Mouse (Mus musculus) megakaryocyte-erythroid progenitor cell, adult 5-6 weeks (primary cell): ENCODE data around the gene Chrnb1. TPM values are rescaled to one million over a fixed set of nuclear protein-coding genes. Genes with fewer than 3 reads are reported as not detected.

Source experiments
- ATAC-seq: replicated peaks from 2 replicates; pipeline ENCODE4 v1.8.0; 2016; ENCODE audit warnings: mild to moderate bottlenecking, inconsistent platforms; ENCODE audit not compliant: severe bottlenecking, poor library complexity, low FRiP score, low TSS enrichment
- total RNA-seq, 2 experiments: library from RNA; stranded (forward) in 1 of 2; stranded (reverse) in 1 of 2; fragments of 200-1000, 215-1000 nt in 1 of 2; fragments of >200 nt in 1 of 2; fragmentation: Nextera tagmentation in 1 of 2; gene quantifications; 2 replicates each; pipeline ENCODE4 v1.2.3; 2014 to 2017

Chrnb1 gene
- 2.3 TPM in 1 of 2 replicates, not detected in the other for total RNA-seq (2014; fragmentation: Nextera tagmentation)
- total RNA-seq (2017): 0.28 and 1.9 TPM in 2 replicates

DNA sequence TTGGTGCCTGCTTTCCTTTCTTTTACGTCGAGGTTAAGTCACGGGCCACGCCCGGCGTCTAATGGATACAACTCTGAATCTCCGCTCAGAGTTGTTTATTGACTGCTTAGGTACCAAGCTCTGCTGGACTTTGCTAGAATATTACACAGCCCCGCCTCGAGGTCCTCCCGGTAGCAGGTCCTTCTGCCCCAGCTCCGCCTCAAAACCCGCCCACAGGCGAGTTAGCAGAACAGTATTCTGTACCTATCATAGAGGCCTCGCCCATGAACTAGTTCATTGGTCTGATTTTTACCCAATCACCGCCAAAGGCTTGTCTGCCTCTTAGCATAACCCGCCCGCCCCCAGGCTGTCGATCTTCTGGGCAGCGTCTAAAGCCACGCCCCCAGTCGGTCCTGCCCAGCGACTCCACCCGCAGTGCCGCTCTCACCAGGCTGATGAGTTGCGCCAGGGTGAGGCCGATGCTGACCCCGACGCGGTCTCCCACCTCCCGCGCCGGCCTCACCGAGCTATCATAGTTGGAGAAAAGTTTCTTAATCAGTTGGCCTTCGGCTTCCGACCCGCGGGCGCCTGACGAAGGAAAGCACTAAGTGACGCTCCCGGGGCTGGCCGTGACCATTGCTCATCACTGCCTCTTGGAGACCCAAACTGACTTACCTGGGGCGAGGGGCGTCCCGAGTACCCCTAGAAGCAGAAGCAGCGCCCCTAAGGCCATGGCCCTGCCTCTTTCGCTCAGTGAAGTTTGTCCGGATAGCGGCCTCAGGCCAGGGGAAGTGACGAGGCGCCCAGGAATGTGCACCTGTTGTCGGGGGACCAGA is at the start of gene Chrnb1:
Gene Chrnb1 (minus strand): TSS at position 776 of the 815 bp plus-strand sequence.
- ATAC-seq: peak; percentile 99

DNA sequence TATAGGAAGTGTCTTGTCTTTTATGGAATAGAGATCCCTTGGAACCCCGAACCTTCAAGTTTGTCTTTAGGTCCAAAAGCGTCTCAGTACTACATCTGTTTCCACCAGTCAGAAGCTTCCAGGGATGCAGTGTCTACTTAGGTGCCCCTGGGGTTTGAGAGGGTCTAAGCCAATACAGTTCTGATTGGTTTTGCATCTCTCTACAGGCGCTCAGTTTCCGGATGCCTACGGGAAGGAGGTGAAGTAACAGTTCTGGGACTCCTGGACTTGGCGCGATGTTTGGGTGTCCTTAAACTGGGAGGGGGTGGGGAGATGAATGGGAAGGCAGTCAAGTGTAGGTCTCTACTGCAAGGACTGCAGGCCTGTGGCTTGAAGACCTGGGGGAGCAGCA is 43.0 kb upstream of the Chrnb1 start:
- ATAC-seq: no peak

DNA sequence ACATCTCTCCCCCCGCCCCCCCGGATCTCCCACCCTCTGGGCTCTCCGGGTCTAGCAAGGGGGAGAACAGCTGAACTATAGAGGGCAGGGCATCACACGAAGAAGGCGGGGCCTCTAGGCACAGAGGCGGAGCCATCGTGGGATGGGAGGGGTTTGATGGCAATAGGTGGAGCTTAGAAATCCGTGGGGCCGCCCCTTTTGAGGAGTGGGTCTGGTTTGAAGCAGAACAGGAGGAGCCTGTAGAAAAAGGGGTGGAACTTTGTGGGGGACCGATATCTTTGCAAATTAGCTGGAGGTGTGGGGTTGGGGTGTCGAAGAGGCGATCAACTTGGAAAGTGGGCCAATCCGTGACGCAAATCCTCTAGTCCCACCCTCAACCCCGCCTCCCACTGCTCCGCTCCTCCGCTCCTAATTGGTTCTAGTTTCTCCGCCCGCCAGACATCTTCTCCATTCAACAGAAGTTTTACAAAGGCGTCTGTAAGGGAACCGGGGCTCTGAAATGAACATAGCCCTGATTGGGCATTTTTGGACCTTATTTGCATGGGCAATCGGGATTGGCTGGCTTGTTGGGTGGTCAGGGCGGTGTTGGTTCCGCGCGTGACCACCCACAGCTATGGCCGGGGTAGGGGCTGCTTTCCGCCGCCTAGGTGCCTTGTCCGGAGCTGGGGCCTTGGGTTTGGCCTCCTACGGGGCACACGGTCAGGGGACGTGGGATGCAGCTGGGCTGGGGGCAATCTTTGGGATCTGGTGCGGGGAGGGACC is 42.4 kb upstream of the Chrnb1 start, which contains the start of gene Tmem256:
Gene Tmem256 (plus strand): TSS at position 563 of the 762 bp plus-strand sequence.
- peak; percentile 91 for ATAC-seq

DNA sequence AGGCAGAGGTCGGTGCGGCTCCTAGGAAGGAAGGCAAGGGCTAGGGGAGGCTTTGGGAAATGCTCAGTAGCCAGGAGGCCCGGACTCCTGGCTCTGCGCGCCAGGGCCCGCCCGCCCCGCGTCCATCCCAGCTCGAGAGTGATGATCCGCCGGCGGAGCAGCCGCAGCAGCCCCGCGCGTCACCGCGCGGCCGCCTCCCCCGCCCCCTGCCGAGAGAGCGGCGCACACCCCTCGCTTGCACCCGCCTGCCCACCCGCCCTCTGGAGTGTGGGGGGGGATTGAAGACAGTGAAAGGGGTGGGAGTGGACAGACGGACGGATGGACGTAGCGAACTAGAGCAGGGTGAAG is 41.8 kb upstream of the Chrnb1 start, which contains the start of gene Nlgn2:
Gene Nlgn2 (minus strand): TSS at position 181 of the 348 bp plus-strand sequence.
- no peak for ATAC-seq

DNA sequence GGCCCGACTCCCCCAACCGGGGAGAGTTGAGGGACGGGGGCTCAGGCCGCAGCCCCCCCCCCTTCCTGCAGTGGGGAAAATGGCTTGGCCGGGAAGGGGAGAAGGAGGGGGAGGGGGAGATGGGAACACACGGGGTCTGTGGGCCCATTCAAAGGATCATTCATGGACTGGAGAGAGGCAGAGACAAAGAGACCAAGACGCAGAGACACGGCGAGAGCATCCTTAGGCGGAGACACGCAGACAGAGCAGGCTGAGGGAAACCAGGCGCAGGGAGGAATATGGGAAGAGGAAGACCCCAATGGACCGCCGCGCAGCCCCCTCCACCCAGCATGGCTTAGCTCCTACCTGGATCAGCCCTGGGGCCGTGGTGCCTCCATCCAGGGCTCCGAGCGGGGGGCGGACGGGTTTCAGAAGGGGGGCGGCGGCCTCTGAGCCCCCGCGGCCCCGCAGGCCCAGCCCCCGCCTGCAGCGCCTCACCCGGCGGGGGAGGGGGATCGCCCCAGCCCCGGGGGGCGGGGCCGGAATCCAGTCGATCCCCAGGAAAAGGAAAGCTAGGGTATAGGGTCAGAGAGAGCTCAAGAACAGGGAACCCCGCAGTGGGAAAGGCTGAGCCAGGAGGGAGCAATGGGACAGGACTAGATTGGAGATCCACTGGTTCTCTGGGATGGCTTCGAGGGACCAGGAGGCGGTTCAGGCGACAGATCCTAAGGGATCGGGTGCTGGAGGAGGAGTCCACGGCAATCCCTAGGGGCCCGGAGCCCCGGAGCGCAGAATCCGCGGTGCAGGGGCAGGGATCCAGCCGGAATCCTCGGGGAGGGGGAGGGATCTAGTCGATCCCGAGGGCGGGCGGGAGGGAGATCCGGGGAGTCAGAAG is 41.2 kb upstream of the Chrnb1 start:
- ATAC-seq: no peak

DNA sequence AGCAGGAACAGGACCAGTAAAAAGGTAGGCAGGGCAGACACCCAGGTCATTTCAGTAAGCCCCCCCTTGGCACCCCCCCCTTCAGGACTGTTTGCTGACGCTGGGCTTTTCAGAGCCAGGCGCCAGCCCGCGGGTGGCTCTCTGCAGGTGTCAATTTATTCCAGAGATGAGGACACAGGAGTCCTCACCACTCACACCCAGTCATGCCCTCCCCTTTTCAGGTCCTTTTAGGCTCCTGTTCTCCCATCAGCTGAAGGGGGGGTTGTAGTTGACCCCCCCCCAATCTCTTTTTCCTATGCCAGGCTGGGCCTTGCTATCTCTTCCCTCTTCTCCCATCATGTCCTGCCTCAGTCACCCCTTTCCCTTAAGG is 40.2 kb upstream of the Chrnb1 start:
- ATAC-seq: no peak

DNA sequence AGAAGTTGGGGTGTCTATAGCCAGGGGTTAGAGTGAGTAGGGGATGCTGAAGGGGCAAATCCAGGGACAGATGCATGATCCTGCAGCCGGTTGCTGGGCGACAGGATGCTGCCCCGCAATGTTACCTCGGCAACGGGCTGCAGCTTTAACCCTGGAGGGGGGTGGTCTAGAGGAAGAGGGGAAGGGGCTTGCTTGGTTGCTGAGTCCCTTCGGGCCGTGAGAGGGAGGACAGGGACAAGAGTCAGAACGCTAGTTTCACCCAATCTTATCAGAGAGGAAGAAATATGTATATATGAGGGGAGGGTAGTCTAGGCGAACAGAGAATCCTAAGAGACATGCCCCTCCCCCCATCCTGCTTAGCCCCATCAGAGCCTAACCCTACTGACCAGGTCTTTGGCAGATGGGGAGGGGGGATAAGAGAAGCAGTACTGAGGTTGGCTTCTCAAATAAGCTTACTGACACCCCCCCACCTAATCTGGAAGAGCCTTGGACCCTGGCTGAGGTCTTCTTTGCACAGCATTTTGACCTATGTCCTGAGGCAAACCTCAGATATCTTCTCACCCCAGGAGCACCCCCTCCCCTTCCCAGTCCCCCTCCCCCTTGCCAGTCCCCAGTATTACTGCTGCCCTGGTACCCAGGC is 39.7 kb upstream of the Chrnb1 start:
- ATAC-seq: no peak

DNA sequence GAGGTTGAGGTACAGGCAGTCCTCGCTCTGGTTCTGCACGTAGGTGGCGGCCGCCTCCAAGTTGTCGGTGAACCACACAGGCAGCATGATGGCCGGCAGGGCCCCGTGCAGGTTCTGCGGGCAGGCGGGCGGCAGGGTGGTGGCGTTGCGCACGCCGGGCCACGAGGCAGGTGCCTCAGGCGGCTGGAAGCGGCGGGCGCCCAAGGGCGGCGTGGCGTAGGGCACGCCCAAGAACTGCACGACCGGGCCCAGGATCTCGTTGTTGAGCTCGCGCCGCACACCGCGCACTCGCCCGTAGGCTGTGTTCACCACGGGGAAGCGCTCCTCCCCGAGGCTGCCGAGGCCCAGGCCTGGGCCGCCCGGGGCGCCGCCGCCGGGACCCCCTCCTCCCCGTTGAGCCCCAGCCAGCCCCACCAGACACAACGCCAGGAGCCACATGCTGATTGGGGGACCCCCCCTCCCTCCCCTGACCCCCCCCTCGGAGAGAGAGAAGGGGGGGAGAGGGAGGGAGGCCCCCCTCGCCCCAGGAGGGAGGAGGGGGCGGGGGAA is 38.3 kb upstream of the Chrnb1 start:
- peak; percentile 39 for ATAC-seq

DNA sequence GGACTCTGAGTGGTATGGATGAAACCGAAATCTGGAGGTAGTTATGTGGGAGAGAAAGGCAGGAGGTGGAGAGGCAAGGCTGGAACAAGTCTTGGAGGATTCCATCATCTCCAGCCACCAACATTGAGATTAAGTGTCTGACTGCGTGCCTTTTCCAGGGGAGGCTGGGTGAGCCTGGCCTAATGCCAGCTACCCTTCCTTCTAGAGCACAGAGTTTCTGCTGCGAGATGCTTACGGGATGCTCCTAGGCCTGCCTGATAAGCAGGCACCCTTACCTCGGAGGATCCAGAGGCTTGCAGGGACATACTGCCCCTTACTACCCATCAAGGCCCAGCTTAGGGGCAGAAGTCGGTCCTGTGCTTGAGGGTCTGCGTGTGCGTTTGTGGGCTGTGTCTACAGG is 37.8 kb upstream of the Chrnb1 start:
- 0 out of 2 replicates have a peak, but pooled peaks have one; percentile 16 for ATAC-seq

DNA sequence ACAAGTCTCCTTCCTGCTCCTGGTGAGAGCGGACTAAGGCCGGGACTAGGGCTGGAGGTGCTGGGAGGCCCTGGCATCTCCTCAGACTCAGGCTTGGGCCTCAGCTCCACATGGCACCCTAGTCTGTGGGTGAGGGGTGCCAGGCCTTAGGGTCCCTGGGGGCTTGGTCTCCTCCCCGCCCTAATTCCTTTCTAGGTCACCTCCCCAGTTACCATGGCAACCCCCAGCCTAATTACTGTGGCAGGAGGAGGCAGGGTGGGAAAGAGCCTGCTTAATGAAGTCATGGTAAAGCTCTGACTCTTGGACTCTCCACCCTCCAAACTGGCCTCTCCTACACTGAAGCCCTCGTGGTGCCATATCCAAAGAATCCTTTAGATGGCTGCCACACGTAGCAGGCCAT is 33.1 kb upstream of the Chrnb1 start:
- ATAC-seq: no peak

DNA sequence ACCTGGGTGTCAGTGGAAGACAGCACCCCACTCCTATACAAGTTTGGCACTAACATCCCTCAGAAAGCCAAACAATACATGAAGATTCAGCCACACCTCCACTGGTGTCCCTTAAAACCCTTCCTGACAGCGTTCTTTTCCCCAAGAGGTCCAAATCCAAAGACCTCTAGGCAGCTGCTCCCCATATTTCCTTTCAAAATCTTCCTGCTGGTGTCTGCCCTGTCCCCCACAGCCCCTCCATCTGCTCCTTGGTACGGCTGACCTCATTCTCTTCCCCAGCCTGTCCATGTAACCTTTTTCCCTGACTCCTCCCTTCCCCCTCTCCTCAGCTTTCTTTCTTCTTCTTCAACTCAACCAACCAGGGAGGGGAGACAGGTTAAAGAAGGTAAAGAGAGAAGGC is 27.7 kb upstream of the Chrnb1 start:
- no peak for ATAC-seq

DNA sequence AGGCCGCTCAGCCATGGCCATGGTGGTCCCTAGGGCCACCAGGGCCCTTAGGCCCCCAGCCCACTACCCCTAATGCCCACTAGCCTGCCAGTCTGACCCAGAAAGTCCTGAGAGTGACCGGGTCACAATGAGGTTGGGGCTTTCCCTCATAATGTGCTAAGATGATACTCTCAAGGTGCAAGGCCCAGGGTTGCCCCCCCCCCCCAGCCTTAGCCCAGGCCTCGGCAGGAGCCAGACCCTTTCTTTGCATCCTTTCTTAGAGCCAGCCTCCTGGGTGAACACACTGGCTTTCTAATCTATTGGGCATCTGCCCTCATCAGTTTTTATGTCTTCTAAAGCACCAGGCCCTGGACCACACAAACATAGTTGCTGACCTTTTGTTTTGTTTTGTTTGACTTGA is 26.3 kb upstream of the Chrnb1 start, which contains the start of gene Spem1:
Gene Spem1 (minus strand): TSS at position 101 of the 400 bp plus-strand sequence.
- ATAC-seq: no peak

DNA sequence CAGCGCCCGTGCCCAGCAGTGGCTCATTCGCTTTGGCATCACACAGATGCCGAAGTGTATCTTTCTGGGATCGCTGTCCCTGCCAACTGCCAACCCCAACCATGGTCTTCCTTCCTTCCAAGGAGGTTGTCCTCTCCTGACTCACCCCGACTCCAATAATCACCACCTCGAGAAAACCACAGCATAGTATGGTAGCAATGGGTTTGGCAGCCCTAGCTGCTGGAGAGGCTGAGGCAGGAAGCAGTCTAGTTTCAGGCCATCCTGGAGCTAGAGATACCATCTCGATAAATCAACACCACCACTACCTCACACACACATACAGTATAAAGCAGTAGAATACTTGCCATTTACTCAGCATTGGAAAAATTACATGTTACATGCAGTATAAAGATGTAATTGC is 23.1 kb upstream of the Chrnb1 start:
- no peak for ATAC-seq

DNA sequence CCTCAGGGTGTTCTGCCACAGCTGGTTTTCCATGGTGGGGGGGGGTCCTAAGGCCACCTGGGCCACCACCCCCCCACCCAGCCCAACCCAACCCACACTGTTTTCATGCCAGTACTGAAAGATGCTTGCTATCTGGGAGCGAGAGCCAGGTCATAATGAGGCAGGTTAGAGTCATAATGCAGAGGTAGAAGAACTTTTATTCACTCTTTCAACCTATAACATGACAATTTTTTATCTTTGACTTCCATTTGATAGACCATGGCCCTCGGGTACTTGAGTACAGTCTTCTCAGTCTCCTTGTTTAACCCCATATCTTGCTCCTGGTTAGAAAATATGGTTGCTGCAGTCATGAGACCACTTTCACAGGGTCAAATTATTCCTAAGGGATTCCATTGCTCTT is 22.6 kb upstream of the Chrnb1 start, which contains the start of gene Spem2:
Gene Spem2 (minus strand): TSS at position 101 of the 400 bp plus-strand sequence.
- no peak for ATAC-seq

DNA sequence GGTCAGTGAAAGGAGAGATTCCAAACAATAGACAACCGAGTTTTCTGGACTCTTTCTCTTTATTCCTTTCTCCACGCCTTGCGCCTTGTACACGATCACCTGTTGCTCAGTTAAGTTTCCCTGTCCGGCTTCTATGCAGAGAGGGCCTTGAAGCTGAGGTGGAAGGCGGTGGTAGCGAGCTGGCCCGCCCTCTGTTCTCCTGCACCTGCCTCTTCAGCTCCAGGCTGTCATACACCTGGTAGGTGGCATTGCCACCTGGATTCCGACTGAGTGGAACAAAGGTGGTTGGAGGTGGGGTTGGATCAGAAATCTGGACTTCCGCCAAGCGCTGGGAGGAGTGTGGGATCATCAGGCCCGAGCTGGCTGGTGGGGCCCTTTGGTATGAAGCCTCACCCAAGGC is 20.8 kb upstream of the Chrnb1 start:
- ATAC-seq: no peak

DNA sequence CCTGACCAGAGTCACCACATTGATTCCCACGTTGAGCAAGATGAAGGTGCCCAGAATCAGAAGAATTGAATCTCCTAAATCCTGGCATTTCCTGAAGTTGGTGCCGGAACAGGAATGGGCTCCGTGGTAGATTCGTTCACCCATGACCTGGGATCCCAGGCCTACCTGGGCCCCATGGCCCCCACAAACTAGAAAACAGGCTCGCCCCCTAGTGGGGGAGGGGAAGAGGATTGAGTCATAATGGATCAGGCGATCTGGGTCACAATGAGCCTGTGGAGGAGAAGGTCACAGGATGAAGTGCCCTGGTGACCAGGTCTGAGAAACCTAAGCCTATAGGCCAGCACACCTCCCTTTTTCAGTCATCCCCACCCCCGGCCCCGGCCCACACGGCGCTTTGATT is 19.4 kb upstream of the Chrnb1 start, which contains the start of gene Gm39566:
Gene Gm39566 (minus strand): TSS at position 144 of the 400 bp plus-strand sequence.
- ATAC-seq: no peak

DNA sequence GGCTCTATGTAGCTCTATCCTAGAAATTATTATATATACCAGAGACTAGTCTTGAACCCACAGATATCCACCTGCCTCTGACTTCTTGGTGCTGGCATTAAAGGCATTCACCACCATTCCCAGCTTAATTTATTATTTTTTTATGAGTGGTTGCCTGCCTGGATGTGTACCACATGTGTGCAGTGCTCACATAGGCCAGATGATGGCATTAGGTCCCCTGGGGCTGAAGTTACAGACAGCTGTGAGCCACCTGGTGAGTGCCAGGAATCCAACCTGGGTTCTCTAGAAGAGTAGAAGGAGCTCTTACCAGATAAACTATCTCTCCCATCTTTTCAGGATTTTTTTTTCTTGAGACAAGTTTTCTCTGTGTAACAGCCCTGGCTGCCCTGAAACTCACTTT is 14.5 kb upstream of the Chrnb1 start:
- no peak for ATAC-seq

DNA sequence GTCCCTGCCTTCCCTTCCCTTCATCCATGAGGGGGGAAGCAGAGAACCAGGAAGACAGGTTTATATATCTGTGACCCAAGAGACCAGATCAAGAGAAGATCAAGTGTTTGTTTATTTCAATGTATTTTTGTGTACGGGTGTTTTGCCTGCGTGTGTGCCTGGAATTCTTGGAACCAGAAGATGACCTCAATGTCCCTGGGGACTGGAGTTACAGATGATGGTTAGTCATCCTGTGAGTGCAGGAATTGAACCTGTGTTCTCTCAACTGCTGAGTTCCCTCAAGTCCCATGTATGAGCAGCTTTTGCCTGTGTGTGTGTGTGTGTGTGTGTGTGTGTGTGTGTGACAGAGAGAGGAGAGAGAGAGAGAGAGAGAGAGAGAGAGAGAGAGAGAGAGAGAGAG is 11.9 kb upstream of the Chrnb1 start:
- no peak for ATAC-seq

DNA sequence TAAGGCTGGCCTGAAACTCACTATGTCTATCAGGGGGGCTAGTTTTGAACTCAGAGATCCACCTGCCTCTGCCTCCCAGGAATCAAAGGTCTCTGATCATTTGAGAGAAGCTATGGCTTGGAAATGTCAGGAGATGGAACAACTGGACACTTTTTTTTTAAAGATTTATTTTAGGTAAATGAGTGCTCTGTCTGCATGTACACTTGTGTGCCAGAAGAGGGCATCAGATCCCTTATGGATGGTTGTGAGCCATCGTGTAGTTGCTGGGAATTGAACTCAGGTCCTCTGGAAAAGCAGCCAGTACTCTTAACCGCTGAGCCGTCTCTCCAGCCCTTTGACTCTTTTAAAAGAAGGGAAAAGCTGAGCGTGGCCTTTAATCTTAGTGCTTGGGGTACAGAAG is 10.6 kb upstream of the Chrnb1 start:
- ATAC-seq: no peak
